Mouse (Mus musculus) stomach, embryonic 14.5 days (tissue): Measurements from ENCODE around the gene Rbm3. TPM values are rescaled to one million over a fixed set of nuclear protein-coding genes. Genes with fewer than 3 reads are reported as not detected.
"Not testable (repeated sequence)": the region's sequence is repeated elsewhere in the genome, so short reads cannot be mapped to it uniquely, and the experiment has no call there.

ENCODE experiments used
- ATAC-seq: fragments of 200-750 bp; cut with Nextera tagmentation; 2 replicates; pipeline ENCODE4 v1.8.0; 2017; ENCODE audit warnings: low read depth, moderate TSS enrichment; ENCODE audit not compliant: insufficient number of reproducible peaks, insufficient read depth, low FRiP score
- H3K27ac ChIP-seq: fragments of 300-500 bp; sonication (generic); 2 replicates; pipeline ENCODE4 v1.5.1; 2014; ENCODE audit warnings: mild to moderate bottlenecking, low read length, moderate library complexity, mixed read lengths
- H3K27me3 ChIP-seq: fragments of 300-500 bp; sonication (generic); 2 replicates; pipeline ENCODE4 v1.6.1; 2014; ENCODE audit warnings: low read length, control low read depth, mixed read lengths; ENCODE audit not compliant: control insufficient read depth, insufficient read depth
- H3K36me3 ChIP-seq: fragments of 300-500 bp; sonication (generic); 2 replicates; pipeline ENCODE4 v1.6.1; 2014; ENCODE audit warnings: mild to moderate bottlenecking, control low read depth, low read length, moderate library complexity, mixed read lengths; ENCODE audit not compliant: control insufficient read depth, insufficient read depth
- H3K4me1 ChIP-seq: fragments of 300-500 bp; sonication (generic); 2 replicates; pipeline ENCODE4 v1.6.1; 2014; ENCODE audit warnings: low read length, control low read depth, mixed read lengths; ENCODE audit not compliant: control insufficient read depth, insufficient read depth
- H3K4me2 ChIP-seq: fragments of 300-500 bp; sonication (generic); replicated peaks from 2 replicates; pipeline ENCODE4 v1.6.1; 2014; ENCODE audit warnings: low read depth, low read length, control low read depth
- H3K4me3 ChIP-seq: fragments of 300-500 bp; sonication (generic); 2 replicates; pipeline ENCODE4 v1.5.1; 2014; ENCODE audit warnings: low read depth, low read length, control low read depth
- H3K9ac ChIP-seq: fragments of 300-500 bp; sonication (generic); replicated peaks from 2 replicates; pipeline ENCODE4 v1.6.1; 2014; ENCODE audit warnings: low read depth, mild to moderate bottlenecking, control low read depth, low read length, moderate library complexity, mixed read lengths
- H3K9me3 ChIP-seq: fragments of 300-500 bp; sonication (generic); 2 replicates; pipeline ENCODE4 v1.6.1; 2016; ENCODE audit warnings: low read depth, low read length, control low read depth; ENCODE audit not compliant: control insufficient read depth
- WGBS: fragments of 180-500 bp; shearing (Covaris S2); extraction: QIAGEN DNeasy Blood & Tissue Kit; methylation state at CpG from one replicate; pipeline ENCODE4 v1.1.7; 2014; 5-methylcytosine and 5-hydroxymethylcytosine counted together
- polyA plus RNA-seq: library from polyadenylated mRNA; unstranded; fragments of >200 nt; fragmentation: Nextera tagmentation; extraction: Ambion mirVana; gene quantifications from 2 replicates; pipeline ENCODE4 v1.2.1, GENCODE M21; 2014

Rbm3 gene
- polyA plus RNA-seq, 1 experiment from 2014 or later, result 494 TPM

DNA sequence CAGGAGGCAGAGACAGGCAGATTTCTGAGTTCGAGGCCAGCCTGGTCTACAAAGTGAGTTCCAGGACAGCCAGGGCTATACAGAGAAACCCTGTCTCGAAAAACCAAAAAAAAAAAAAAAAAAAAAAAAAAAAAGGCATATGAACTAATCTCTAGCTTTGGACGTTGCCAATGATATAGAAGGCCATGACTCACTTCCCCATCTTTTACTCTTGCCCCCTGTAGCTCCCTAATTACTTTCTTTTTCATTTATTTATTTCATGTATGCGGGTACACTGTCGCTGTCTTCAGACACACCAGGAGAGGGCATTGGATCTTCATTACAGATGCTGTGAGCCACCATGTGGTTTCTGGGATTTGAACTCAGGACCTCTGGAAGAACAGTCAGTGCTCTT, 54.7 kb downstream of the Rbm3 start:
- not testable (repeated sequence) for H3K27me3 ChIP-seq, H3K4me1 ChIP-seq, H3K36me3 ChIP-seq, H3K4me2 ChIP-seq, H3K9ac ChIP-seq, H3K27ac ChIP-seq, ATAC-seq, H3K9me3 ChIP-seq, H3K4me3 ChIP-seq
- 83% methylated on average over 4 of the region's 5 CpGs for WGBS

DNA sequence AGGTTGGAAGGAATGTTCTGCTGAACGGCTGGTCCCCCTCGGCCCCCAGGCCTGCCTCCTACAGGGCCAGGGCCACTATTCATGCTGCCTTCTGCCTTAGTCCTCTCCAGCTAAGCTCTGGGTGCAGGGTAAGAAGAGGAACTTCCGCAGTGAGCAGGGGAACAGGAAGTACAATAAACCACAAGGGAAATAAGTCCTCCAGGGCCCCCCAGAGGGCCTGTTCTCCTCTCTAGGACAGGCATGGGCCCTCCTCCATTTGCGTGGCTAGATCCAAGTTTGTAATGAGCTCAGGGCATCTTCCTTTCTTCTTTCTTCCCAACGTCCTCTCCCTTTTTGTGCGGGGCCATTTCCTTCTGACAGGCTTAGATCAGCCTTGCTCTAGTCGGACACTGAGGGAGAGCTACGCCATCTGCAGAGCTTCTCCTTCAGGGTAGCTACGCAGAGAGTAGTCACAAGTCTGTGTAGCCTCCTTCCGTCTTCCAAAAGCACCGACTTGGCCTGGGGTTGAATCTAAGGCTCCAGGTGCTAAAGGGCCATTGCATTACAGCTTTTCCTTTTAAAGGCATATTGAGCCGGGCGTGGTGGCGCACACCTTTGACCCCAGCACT, 55.2 kb downstream of the Rbm3 start, which contains the start of gene Was:
Gene Was, minus strand, starts transcription at position 153 of the 608 bp plus-strand sequence.
- Histone ChIP-seq H3K27me3 (no peaks in the 10 kb centered on the region), H3K27ac (no peak within 1 kb of the TSS), H3K4me2 (no peak within 1 kb of the TSS), H3K36me3 (no peaks in the 10 kb centered on the region), H3K4me3 (no peak within 1 kb of the TSS), H3K4me1 (no peaks in the 10 kb centered on the region), H3K9me3 (no peaks in the 10 kb centered on the region), H3K9ac (no peak within 1 kb of the TSS)
- ATAC-seq, result no peak
- WGBS, result 87% methylated on average over 14 of the region's 14 CpGs

DNA sequence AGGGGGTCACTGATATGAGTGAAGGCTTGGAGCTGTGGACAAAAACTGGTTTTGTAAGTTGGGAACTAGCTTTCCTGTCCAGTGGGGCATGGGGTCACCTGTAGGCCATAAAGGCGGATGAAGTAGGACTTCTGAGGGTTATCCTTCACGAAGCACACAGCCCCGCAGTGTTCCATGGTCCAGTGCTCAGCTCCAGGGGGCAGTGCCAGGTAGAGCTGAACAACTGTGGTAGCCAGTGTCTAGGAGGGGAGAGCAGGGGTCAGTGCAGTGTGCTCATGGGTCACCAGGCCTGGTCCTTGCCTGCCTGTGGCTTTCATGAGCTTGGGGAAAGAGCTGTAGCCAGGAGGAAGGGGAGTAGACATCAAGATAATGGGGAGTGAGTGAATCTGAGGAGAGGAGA, 55.9 kb downstream of the Rbm3 start:
- no peak overlapping the region for H3K27ac ChIP-seq
- H3K4me3 ChIP-seq, result no peak overlapping the region
- H3K36me3 ChIP-seq, result no peaks in the 10 kb centered on the region
- H3K4me1 ChIP-seq, result no peaks in the 10 kb centered on the region
- H3K4me2 ChIP-seq, result no peak overlapping the region
- 93% methylated on average over 3 of the region's 3 CpGs for WGBS
- H3K27me3 ChIP-seq, result no peaks in the 10 kb centered on the region
- no peak for ATAC-seq
- no peak overlapping the region for H3K9ac ChIP-seq
- no peaks in the 10 kb centered on the region for H3K9me3 ChIP-seq

Other genes with a start within 250 kb of the Rbm3 start
- 102 and 104 TPM in 2 replicates for gene Pqbp1, start 246.6 kb downstream of the Rbm3 start, polyA plus RNA-seq
- gene Timm17b, start 246.5 kb downstream of the Rbm3 start, polyA plus RNA-seq, result 159 and 172 TPM in 2 replicates
- gene Gm10491, start 238.0 kb downstream of the Rbm3 start, polyA plus RNA-seq, result not detected in 2 replicates
- gene Gm10490, start 236.3 kb downstream of the Rbm3 start, polyA plus RNA-seq, result not detected in 2 replicates
- gene Pcsk1n, start 226.1 kb downstream of the Rbm3 start, polyA plus RNA-seq, result 9.0 and 9.5 TPM in 2 replicates
- not detected in 2 replicates for gene Eras, start 217.3 kb downstream of the Rbm3 start, polyA plus RNA-seq
- 26.2 and 27.8 TPM in 2 replicates for gene Hdac6, start 198.0 kb downstream of the Rbm3 start, polyA plus RNA-seq
- 0.73 and 0.90 TPM in 2 replicates for gene Gata1, start 167.8 kb downstream of the Rbm3 start, polyA plus RNA-seq
- not detected in 2 replicates for gene Glod5, start 127.4 kb downstream of the Rbm3 start, polyA plus RNA-seq
- gene Suv39h1, start 71.1 kb downstream of the Rbm3 start, polyA plus RNA-seq, result 55.8 and 57.5 TPM in 2 replicates
- 0.30 and 0.62 TPM in 2 replicates for gene Was, start 55.4 kb downstream of the Rbm3 start, polyA plus RNA-seq
- 27.9 and 28.0 TPM in 2 replicates for gene Wdr13, start 13.0 kb downstream of the Rbm3 start, polyA plus RNA-seq
- gene Tbc1d25, start 30.3 kb upstream of the Rbm3 start, polyA plus RNA-seq, result 12.6 and 14.6 TPM in 2 replicates
- 38.5 and 41.1 TPM in 2 replicates for gene Ebp, start 47.6 kb upstream of the Rbm3 start, polyA plus RNA-seq
- gene Porcn, start 60.6 kb upstream of the Rbm3 start, polyA plus RNA-seq, result 14.7 and 16.9 TPM in 2 replicates
- 41.5 and 47.9 TPM in 2 replicates for gene Ftsj1, start 106.5 kb upstream of the Rbm3 start, polyA plus RNA-seq
- gene Slc38a5, start 125.3 kb upstream of the Rbm3 start, polyA plus RNA-seq, result 13.0 and 13.8 TPM in 2 replicates
- not detected in 2 replicates for gene Ssxb10, start 181.5 kb upstream of the Rbm3 start, polyA plus RNA-seq
- gene Ssxb9, start 221.1 kb upstream of the Rbm3 start, polyA plus RNA-seq, result not detected in 2 replicates